In the genomic region with DNA sequence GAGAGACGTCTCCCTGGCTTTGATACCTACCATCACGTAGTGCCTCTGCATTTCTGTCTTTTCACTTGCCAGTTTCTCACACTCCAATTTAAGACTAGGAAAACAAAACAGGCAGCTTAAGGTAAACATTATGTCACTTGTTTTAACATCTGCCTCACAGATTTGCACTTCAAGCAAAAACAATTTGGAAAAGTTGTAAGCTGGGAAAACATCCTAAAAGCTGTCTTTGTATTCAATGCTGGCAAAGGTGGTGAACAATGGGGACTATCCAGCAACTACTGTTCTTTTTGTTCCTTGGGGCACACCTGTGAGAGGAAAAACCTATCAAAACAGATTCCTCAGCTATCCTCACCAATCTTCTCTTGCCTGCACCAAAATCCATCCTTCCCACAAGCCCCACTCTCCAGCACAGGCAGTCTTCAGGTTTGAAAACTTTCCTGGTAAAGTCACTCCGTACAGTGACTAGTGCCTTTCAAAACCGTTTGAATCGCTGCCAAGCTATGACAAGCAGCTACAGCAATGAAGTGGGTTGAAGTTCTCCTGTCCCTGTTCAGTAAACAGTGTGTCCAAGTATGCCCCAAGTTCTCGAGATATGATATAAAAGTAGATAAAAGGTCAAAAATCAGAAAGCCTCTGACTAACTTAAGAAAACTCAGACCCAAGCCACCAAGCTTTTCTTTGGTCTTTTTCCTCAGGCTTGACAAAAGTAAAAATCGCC, we compare ENCODE assay signal across 8 mouse cellular contexts. TPM values are rescaled to one million over a fixed set of nuclear protein-coding genes. Genes with fewer than 3 reads are reported as not detected.
A peak's percentile ranks its signal among the peaks of the same experiment; 100 is the strongest.
DNase-seq lines count a peak whose midpoint lies in the region; ATAC-seq and TF ChIP-seq lines count a peak whose summit lies in the region.

No protein-coding gene starts in this region.

- peaks cover 51% of the 10 kb centered on the region for H3K4me1 ChIP-seq in forebrain, embryonic 12.5 days
- H3K4me1 ChIP-seq in hindbrain, postnatal 0 days (ENCODE audit: insufficient read depth, low read length) = 0 out of 2 replicates have a peak, but pooled peaks cover 3% of the 10 kb centered on the region
- H3K4me1 ChIP-seq in liver, embryonic 11.5 days (replicated peaks; ENCODE audit: control insufficient read depth, insufficient read depth, low read length) = peaks cover 18% of the 10 kb centered on the region
- peaks cover 69% of the 10 kb centered on the region for H3K4me1 ChIP-seq in neural tube, embryonic 13.5 days (replicated peaks)

- H3K9me3 ChIP-seq in forebrain, embryonic 12.5 days = no peaks in the 10 kb centered on the region
- no peaks in the 10 kb centered on the region for H3K9me3 ChIP-seq in hindbrain, postnatal 0 days (ENCODE audit: low read length)
- no peaks in the 10 kb centered on the region for H3K9me3 ChIP-seq in liver, embryonic 11.5 days (ENCODE audit: control insufficient read depth, low read length)
- H3K9me3 ChIP-seq in neural tube, embryonic 13.5 days = no peaks in the 10 kb centered on the region

- no peak for ATAC-seq in forebrain, embryonic 12.5 days (ENCODE audit: low FRiP score)
- ATAC-seq in hindbrain, postnatal 0 days = no peak
- no peak for ATAC-seq in liver, embryonic 11.5 days (replicated peaks; ENCODE audit: low FRiP score)
- ATAC-seq in neural tube, embryonic 13.5 days (ENCODE audit: low read depth) = no peak

- no peak for TF ChIP-seq CTCF in gastrocnemius, adult 2 months (IDR thresholded peaks at IDR 0.05)
- TF ChIP-seq CTCF in hindbrain, postnatal 0 days (IDR thresholded peaks at IDR 0.05; ENCODE audit: low read depth) = no peak

- H3K4me2 ChIP-seq in forebrain, embryonic 12.5 days = peak overlapping the region; percentile 77
- H3K4me2 ChIP-seq in hindbrain, postnatal 0 days (ENCODE audit: low read depth, low read length) = peak overlapping the region; percentile 78
- peak overlapping the region; percentile 83 for H3K4me2 ChIP-seq in liver, embryonic 11.5 days
- peak overlapping the region; percentile 84 for H3K4me2 ChIP-seq in neural tube, embryonic 13.5 days

- DNase-seq in gastrocnemius, adult 2 months = peak; percentile 43
- no peak for DNase-seq in gastrocnemius, postnatal 25 days
- DNase-seq in adrenal gland, adult 18-20 months (ENCODE audit: low spot score in 2 of 2) = peak; percentile 31 to 61
- DNase-seq in hindbrain, postnatal 0 days (ENCODE audit: low spot score) = peak; percentile 69
- no peak for DNase-seq in liver, embryonic 11.5 days (ENCODE audit: low spot score)
- DNase-seq in layer of hippocampus, postnatal 25 days (ENCODE audit: extremely low spot score in 1 of 2, low spot score in 1 of 2) = no peak

- peaks cover 5% of the 10 kb centered on the region; the same call in 1 of the 2 replicates for H3K27me3 ChIP-seq in forebrain, embryonic 12.5 days
- H3K27me3 ChIP-seq in hindbrain, postnatal 0 days (ENCODE audit: insufficient read depth, low read length) = no peaks in the 10 kb centered on the region
- H3K27me3 ChIP-seq in liver, embryonic 11.5 days (replicated peaks; ENCODE audit: control insufficient read depth, insufficient read depth, low read length) = 0 out of 2 replicates have a peak, but pooled peaks cover 4% of the 10 kb centered on the region
- peaks cover 12% of the 10 kb centered on the region for H3K27me3 ChIP-seq in neural tube, embryonic 13.5 days

- peak overlapping the region; percentile 94 for H3K27ac ChIP-seq in gastrocnemius, adult 2 months
- 0 out of 2 replicates have a peak overlapping the region, but pooled peaks have one; percentile 66 for H3K27ac ChIP-seq in forebrain, embryonic 12.5 days
- H3K27ac ChIP-seq in hindbrain, postnatal 0 days = no peak overlapping the region
- no peak overlapping the region for H3K27ac ChIP-seq in liver, embryonic 11.5 days (ENCODE audit: low read depth, low read length)
- peak overlapping the region; percentile 71 for H3K27ac ChIP-seq in neural tube, embryonic 13.5 days (replicated peaks)

- peak overlapping the region; percentile 95 for H3K9ac ChIP-seq in forebrain, embryonic 12.5 days
- peak overlapping the region; percentile 71 for H3K9ac ChIP-seq in hindbrain, postnatal 0 days (replicated peaks; ENCODE audit: low read length)
- 0 out of 2 replicates have a peak overlapping the region, but pooled peaks have one; percentile 25 for H3K9ac ChIP-seq in liver, embryonic 11.5 days (ENCODE audit: low read depth, low read length)
- H3K9ac ChIP-seq in neural tube, embryonic 13.5 days = peak overlapping the region; percentile 92

- peak overlapping the region; percentile 84 for H3K4me3 ChIP-seq in gastrocnemius, adult 2 months
- H3K4me3 ChIP-seq in forebrain, embryonic 12.5 days (replicated peaks) = peak overlapping the region; percentile 92
- H3K4me3 ChIP-seq in hindbrain, postnatal 0 days (ENCODE audit: low read length) = peak overlapping the region; percentile 78
- H3K4me3 ChIP-seq in liver, embryonic 11.5 days (ENCODE audit: low read depth, low read length) = peak overlapping the region; percentile 87
- H3K4me3 ChIP-seq in neural tube, embryonic 13.5 days = peak overlapping the region; percentile 91

- peaks cover 9% of the 10 kb centered on the region for H3K36me3 ChIP-seq in forebrain, embryonic 12.5 days (replicated peaks)
- no peaks in the 10 kb centered on the region for H3K36me3 ChIP-seq in hindbrain, postnatal 0 days (ENCODE audit: insufficient read depth, low read length)
- no peaks in the 10 kb centered on the region; the same call in 1 of the 2 replicates for H3K36me3 ChIP-seq in liver, embryonic 11.5 days (ENCODE audit: control insufficient read depth, insufficient read depth, low read length)
- no peaks in the 10 kb centered on the region for H3K36me3 ChIP-seq in neural tube, embryonic 13.5 days

- 12% methylated on average over 7 of the region's 7 CpGs for WGBS in forebrain, embryonic 12.5 days
- 9% methylated on average over 7 of the region's 7 CpGs for WGBS in hindbrain, postnatal 0 days
- 51% methylated on average over 7 of the region's 7 CpGs for WGBS in liver, embryonic 11.5 days
- 15% methylated on average over 7 of the region's 7 CpGs for WGBS in neural tube, embryonic 13.5 days

- intact Hi-C loops in gastrocnemius, adult 2 months (cut with DNase I) = loop anchor here (2.0 kb wide), 1 partner anchor 53 kb away; no protein-coding TSS in a partner anchor

RNA-seq across cellular contexts. Expression of a gene that starts 2.7 kb away (rescaled TPM):
- total RNA-seq in gastrocnemius, adult 2 months (2021) = 10 to 100 TPM; 20.0 to 22.9 TPM
- total RNA-seq in gastrocnemius, postnatal 25 days (2021) = 10 to 100 TPM; 13.2 to 15.8 TPM
- total RNA-seq in adrenal gland, adult 18-20 months (2021) = 10 to 100 TPM; 42.7 to 44.6 TPM
- polyA plus RNA-seq in forebrain, embryonic 12.5 days (2016; fragmentation: Nextera tagmentation; extraction: Ambion mirVana) = 63.5 and 68.3 TPM in 2 replicates
- total RNA-seq in hindbrain, postnatal 0 days (2014; rRNA removed) = 95.0 and 96.2 TPM in 2 replicates
- 23.8 and 24.4 TPM in 2 replicates for polyA plus RNA-seq in hindbrain, postnatal 0 days (2015; fragmentation: Nextera tagmentation; extraction: Ambion mirVana)
- 17.0 and 18.2 TPM in 2 replicates for polyA plus RNA-seq in liver, embryonic 11.5 days (2014; fragmentation: Nextera tagmentation; extraction: Ambion mirVana)
- polyA plus RNA-seq in neural tube, embryonic 13.5 days (2015; fragmentation: Nextera tagmentation; extraction: Ambion mirVana) = 37.5 and 42.3 TPM in 2 replicates
- 10 to 100 TPM; 66.2 to 73.2 TPM for total RNA-seq in layer of hippocampus, postnatal 25 days (2021)

Comparison
In these comparisons a context has a peak if more than half of its experiments do, and no peak if none do; other contexts are left out.
1. DNase-seq: peak in gastrocnemius, adult 2 months (single experiment), adrenal gland, adult 18-20 months (2 of 2) and hindbrain, postnatal 0 days (single experiment); none in gastrocnemius, postnatal 25 days (single experiment), liver, embryonic 11.5 days (single experiment) and layer of hippocampus, postnatal 25 days (0 of 2).
2. H3K27ac ChIP-seq: peak in gastrocnemius, adult 2 months (single experiment), forebrain, embryonic 12.5 days (single experiment) and neural tube, embryonic 13.5 days (single experiment); none in hindbrain, postnatal 0 days (single experiment) and liver, embryonic 11.5 days (single experiment).
3. H3K9ac ChIP-seq: peak in every context shown above with its lines; median percentile 95 in forebrain, embryonic 12.5 days; 92 in neural tube, embryonic 13.5 days; 71 in hindbrain, postnatal 0 days; 25 in liver, embryonic 11.5 days.
4. Peak in every context shown above with its lines, with median percentiles within 50 percentile points of each other: H3K4me3 ChIP-seq and H3K4me2 ChIP-seq.